Mouse (Mus musculus) c-Kit-negative CD71-positive TER-119-positive erythroid progenitor cells, embryonic 14.5 days (primary cell): ENCODE results near the gene Gch1.
"Not testable (repeated sequence)": the region's sequence is repeated elsewhere in the genome, so short reads cannot be mapped to it uniquely, and the experiment has no call there.

Source experiments
- DNase-seq: peaks from one replicate; pipeline ENCODE4 v3.0.0-alpha.2; 2013; ENCODE audit warnings: low read depth, low spot score

Gch1 gene

GRCm38 (mm10) chr14:47165741-47166140 is 23.5 kb downstream of the Gch1 start:
- no peak for DNase-seq

DNA sequence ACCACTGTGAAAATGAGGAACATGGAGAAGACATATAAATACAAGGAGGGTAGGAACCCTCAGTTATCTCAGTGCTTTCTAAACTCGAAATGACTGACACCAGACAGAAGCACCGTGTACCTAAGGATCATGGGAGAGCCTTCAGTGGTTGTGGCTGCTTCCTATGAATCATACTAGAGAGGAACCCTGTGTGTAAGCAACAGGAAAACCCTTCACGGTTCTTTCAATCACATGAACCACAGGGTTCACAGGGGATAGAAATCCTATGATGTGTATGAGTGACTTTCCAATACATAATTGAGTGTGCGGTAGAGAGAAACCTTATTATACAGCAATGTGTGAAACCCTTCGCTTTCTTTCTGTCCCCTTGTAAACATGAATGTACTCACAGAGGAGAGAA is 24.1 kb downstream of the Gch1 start:
- DNase-seq = no peak

GRCm38 (mm10) chr14:47161921-47162427 is 27.2 kb downstream of the Gch1 start:
- no peak for DNase-seq

- DNase-seq = no peak
These were observed 29.1 kb downstream of the Gch1 start for GRCm38 (mm10) chr14:47160051-47160640.

DNA sequence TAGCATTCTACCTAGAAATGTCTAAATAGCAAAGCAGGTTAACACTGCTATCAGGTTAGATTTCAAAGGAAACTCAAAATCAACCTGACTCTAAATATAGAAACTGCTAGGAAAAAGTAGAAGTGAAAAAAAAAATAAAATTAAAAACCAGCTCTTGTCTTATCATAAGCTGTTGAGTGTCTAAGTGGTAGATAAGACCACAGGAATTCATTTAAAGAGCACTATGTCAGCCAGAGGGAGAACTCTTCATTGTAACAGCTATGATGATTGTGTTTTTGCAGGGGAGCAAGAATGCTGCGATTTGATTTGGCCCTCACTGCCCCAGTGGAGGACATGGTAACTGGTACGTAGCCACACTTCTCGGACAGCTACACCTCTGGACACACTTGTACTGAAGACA is 34.9 kb downstream of the Gch1 start:
- no peak for DNase-seq

- DNase-seq = no peak
These were observed 37.9 kb downstream of the Gch1 start for GRCm38 (mm10) chr14:47151306-47151705.

- DNase-seq = no peak
These were observed 44.9 kb downstream of the Gch1 start for GRCm38 (mm10) chr14:47144326-47144725.

DNA sequence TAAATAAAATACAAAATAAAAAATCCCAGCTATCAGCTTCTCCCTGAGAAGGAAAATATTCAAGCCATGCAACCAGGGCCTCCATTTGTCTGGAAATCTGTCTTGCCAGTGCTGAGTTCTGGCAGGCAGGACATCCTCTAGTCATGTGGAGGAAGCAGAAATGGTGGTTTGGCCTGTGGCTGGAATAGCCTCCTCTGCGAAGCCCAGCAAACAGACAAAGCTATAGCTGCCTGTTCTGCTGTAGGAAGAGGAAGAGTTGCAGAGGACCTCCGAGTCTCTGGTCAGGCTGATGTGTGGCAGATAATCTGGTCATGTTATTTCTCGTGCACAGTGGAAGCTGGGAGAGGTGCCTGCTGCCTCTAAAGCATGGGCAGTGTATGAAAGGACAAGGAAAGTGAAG is 50.4 kb downstream of the Gch1 start:
- DNase-seq = no peak

- DNase-seq = no peak
These were observed 52.6 kb downstream of the Gch1 start for GRCm38 (mm10) chr14:47136637-47137036.

GRCm38 (mm10) chr14:47133948-47134347 is 55.3 kb downstream of the Gch1 start:
- DNase-seq = no peak

- DNase-seq = no peak
These were observed 61.2 kb downstream of the Gch1 start for GRCm38 (mm10) chr14:47127987-47128386.

GRCm38 (mm10) chr14:47117522-47117921 is 71.7 kb downstream of the Gch1 start:
- DNase-seq = no peak

GRCm38 (mm10) chr14:47116062-47116762 is 73.0 kb downstream of the Gch1 start:
- DNase-seq = peak; percentile 37

GRCm38 (mm10) chr14:47115154-47115553 is 74.1 kb downstream of the Gch1 start:
- no peak for DNase-seq

DNA sequence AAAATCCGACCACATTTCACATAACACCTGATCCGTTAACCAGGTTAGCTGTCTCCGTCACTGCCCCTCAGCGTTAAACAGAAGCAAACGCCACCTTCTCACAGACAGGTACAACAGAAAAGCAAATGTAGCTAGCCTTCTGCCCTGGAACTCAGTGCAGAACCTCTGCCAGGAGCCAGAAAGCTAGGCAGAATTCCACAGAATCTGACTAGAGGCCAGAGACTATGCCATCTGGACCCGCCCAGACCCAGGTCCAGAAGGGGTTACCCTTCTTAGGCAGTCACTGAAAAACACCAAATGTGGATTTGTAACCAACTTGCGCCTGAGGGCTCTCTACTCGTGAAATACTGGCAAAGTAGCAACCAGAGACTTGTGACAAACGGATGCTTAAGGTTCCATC is 77.9 kb downstream of the Gch1 start:
- no peak for DNase-seq

GRCm38 (mm10) chr14:47110391-47110790 is 78.8 kb downstream of the Gch1 start:
- DNase-seq = not testable (repeated sequence)

DNA sequence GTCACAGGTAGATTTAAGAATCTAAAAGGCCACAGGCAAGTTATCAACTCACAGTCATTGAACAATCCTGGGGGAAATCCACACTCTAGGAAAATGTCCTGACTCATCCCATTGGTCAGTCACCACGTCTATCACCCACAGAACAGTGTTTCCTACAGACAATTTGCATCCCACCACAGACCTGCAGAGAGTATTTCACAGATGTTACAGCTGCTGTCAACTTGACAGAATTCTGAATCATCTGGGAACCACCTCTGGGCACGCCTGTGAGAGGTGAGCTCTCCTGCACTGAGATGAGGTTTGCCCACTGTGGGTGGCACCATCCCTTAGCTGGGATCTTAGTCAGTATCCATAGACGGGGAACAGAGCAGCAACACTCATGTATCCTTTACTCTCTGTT is 81.8 kb downstream of the Gch1 start:
- DNase-seq = no peak

- DNase-seq = no peak
These were observed 83.5 kb downstream of the Gch1 start for GRCm38 (mm10) chr14:47105755-47106154.

DNA sequence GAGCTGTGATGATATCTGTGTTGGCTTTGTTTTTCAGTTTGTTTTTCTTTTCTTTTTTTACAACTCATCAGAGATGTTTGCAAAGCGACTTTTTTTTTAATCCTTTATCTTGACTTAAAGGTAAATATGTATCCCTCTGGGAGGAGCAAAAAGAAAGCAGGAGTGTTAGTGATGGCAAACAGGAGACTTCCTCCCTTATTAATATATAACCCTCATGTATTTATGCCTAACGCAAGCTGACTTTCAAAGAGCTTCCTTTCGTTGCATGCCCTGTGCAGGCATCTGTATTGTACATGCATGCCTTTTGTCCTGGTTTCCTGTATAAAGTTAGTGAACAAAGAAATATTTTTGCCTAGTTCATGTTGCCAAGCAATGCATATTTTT is 84.0 kb downstream of the Gch1 start:
- DNase-seq = no peak

- no peak for DNase-seq
These were observed 84.7 kb downstream of the Gch1 start for GRCm38 (mm10) chr14:47104246-47105173.
